Mouse (Mus musculus): Measurements from ENCODE around the gene Gxylt1. TPM values are rescaled to one million over a fixed set of nuclear protein-coding genes. Genes with fewer than 3 reads are reported as not detected.
"Not testable (repeated sequence)": the region's sequence is repeated elsewhere in the genome, so short reads cannot be mapped to it uniquely, and the experiment has no call there.

The Gxylt1 gene
- total RNA-seq, 2 experiments from 2014 or later, result 8.9 to 10.8 TPM

- TF ChIP-seq CTCF (conservative IDR thresholded peaks at IDR 0.05), result no peak
- H3K4me3 ChIP-seq, result no peak overlapping the region
- no peak for DNase-seq (ENCODE audit: low spot score in 2 of 2)
Observed at GRCm38 (mm10) chr15:93255295-93255694, 19.7 kb downstream of the Gxylt1 start.

GRCm38 (mm10) chr15:93253172-93253571 is 21.8 kb downstream of the Gxylt1 start:
- H3K27ac ChIP-seq, result no peak overlapping the region
- no peak overlapping the region for H3K4me3 ChIP-seq
- no peak for DNase-seq (ENCODE audit: low spot score in 2 of 2)
- no peak for TF ChIP-seq CTCF (conservative IDR thresholded peaks at IDR 0.05)

More at GRCm38 (mm10) chr15:93255295-93255694, 19.7 kb downstream of the Gxylt1 start:
- H3K27ac ChIP-seq, result no peak overlapping the region

DNA sequence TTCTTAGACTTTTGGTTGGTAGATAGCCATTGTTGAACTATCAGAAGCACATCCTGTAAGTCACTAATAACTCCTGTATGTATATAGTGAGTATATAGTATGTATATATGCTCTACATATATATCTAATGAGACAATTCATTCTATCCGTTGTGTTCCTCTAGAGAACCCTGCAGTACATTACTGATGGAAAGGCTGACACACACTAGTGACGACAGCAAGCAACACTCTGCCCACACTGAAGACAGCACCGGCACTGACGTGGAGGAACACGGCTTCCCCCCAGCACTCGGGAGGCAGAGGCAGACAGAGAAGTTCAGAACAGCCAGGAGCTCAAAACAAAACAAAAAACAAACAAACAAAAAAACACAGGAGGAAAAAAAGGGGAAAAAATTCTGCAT is 22.6 kb downstream of the Gxylt1 start:
- no peak for DNase-seq (ENCODE audit: low spot score in 2 of 2)
- H3K4me3 ChIP-seq, result no peak overlapping the region
- no peak for TF ChIP-seq CTCF (conservative IDR thresholded peaks at IDR 0.05)
- 0 out of 2 replicates have a peak overlapping the region, but pooled peaks have one; percentile 40 for H3K27ac ChIP-seq

GRCm38 (mm10) chr15:93251553-93252250 is 23.3 kb downstream of the Gxylt1 start:
- Histone ChIP-seq H3K27ac (0 out of 2 replicates have a peak overlapping the region, but pooled peaks have one; percentile 40), H3K4me3 (no peak overlapping the region)
- peak in 1 of 2 experiments; percentile 37 for DNase-seq (ENCODE audit: low spot score in 2 of 2)
- TF ChIP-seq CTCF (conservative IDR thresholded peaks at IDR 0.05), result peak; percentile 71

DNA sequence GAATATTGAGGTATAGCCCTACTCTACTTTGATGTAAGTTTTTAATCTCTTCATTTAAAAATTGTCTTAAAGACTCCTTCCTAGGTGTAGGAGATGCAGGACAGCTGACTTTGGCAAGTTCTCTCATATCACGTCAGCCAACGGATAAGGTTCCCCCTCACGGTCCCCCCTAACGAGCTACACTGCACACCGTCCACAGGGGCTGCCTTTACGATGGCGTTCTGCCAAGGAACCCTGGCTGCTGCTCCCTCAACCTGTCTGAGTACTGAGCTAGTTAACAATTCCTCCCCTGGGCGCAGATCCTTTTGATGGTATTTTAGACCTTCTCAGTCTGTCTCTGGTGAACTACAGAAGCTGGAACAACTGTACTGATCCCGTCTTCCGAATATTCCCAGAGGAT is 31.8 kb downstream of the Gxylt1 start:
- no peak for TF ChIP-seq CTCF (conservative IDR thresholded peaks at IDR 0.05)
- no peak for DNase-seq (ENCODE audit: low spot score in 2 of 2)
- Histone ChIP-seq H3K27ac (no peak overlapping the region), H3K4me3 (no peak overlapping the region)

DNA sequence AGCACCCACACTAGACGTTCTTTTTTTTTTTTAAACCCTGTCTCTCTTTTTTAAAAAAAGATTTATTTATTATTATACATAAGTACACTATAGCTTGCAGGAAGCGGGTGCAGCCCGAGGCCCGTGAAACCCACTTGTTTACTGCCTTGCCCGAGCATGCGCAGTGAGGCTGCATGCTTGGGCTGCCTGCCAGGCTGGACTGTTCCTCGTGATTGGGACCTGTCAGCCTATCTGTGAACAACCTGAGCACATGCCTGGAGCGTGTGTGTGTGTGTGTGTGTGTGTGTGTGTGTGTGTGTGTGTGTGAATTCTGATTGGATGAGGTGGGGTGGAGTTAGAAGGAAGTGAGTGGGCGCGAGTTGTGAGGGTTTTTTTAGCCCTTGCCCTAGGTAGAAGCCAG is 38.5 kb downstream of the Gxylt1 start:
- not testable (repeated sequence) for H3K4me3 ChIP-seq; DNase-seq (ENCODE audit: low spot score in 2 of 2); H3K27ac ChIP-seq

DNA sequence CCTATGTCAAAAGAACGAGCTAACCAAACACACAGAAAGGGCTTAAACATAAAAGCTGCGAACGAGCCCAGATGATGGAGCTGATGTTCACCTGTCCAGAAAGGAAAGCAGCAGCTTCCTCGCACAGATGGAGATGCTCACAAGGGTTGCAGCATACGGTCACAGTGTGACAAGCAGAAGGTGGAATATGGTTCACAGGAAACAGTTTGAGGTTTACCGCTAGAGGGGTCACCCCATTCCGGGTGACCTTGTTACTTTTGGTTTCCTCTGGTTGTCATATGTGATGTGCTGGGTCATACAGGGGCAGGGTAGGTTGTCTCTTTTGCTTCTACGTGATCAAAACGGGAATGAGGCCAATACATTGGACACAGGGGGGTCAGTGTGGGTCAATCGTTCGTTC is 46.0 kb downstream of the Gxylt1 start:
- TF ChIP-seq CTCF (conservative IDR thresholded peaks at IDR 0.05), result no peak
- Histone ChIP-seq H3K27ac (no peak overlapping the region), H3K4me3 (no peak overlapping the region)
- DNase-seq (ENCODE audit: low spot score in 2 of 2), result no peak

DNA sequence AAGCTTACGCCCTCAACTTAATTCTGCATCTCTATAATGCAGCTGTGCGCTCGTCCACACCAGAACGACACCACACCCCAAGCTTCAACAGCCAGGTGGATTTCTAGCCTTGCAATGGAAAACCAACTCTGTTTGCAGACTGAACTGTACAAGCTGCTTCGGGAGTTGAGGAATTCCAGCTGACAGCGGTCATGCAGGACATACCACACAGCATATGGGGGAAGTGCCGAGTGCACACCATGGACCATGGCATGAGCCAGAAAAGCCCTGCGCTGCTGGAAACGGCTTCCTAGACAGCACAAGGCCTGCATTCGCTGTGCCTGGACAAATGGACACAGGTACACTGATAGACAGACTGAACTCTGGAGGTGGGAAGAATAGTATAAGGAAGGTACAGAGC is 46.6 kb downstream of the Gxylt1 start:
- DNase-seq (ENCODE audit: low spot score in 2 of 2), result no peak
- no peak overlapping the region for H3K4me3 ChIP-seq
- no peak overlapping the region for H3K27ac ChIP-seq
- no peak for TF ChIP-seq CTCF (conservative IDR thresholded peaks at IDR 0.05)

DNA sequence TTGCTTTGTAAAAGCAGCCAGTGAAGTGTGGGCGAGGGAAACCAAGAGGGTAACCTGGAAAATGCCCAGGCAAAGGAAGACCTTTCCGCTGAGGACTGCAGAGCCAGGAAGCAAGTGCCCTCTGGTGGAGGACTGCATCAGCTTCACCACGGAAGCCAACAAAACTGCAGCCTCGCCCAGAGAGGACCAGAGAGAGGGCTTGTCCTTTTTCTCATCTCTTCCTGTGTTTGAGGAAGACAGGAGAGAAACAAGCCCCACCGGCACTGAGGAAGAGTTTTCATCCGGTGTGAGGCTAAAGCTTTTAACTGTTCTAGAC is 47.3 kb downstream of the Gxylt1 start:
- Histone ChIP-seq H3K4me3 (no peak overlapping the region), H3K27ac (no peak overlapping the region)
- peak; percentile 85 for TF ChIP-seq CTCF (conservative IDR thresholded peaks at IDR 0.05)
- DNase-seq (ENCODE audit: low spot score in 2 of 2), result peak in 1 of 2 experiments; percentile 40

GRCm38 (mm10) chr15:93226930-93227763 is 47.8 kb downstream of the Gxylt1 start:
- no peak overlapping the region for H3K4me3 ChIP-seq
- TF ChIP-seq CTCF (conservative IDR thresholded peaks at IDR 0.05), result no peak
- DNase-seq (ENCODE audit: low spot score in 2 of 2), result no peak
- H3K27ac ChIP-seq, result no peak overlapping the region

- TF ChIP-seq CTCF (conservative IDR thresholded peaks at IDR 0.05), result peak; percentile 63
- Histone ChIP-seq H3K4me3 (no peak overlapping the region), H3K27ac (no peak overlapping the region)
- DNase-seq (ENCODE audit: low spot score in 2 of 2), result no peak
Observed at GRCm38 (mm10) chr15:93222475-93222874, 52.5 kb downstream of the Gxylt1 start.

- no peak for TF ChIP-seq CTCF (conservative IDR thresholded peaks at IDR 0.05)
- DNase-seq (ENCODE audit: low spot score in 2 of 2), result no peak
- H3K4me3 ChIP-seq, result no peak overlapping the region
- no peak overlapping the region for H3K27ac ChIP-seq
Observed at GRCm38 (mm10) chr15:93212617-93213016, 62.4 kb downstream of the Gxylt1 start.

DNA sequence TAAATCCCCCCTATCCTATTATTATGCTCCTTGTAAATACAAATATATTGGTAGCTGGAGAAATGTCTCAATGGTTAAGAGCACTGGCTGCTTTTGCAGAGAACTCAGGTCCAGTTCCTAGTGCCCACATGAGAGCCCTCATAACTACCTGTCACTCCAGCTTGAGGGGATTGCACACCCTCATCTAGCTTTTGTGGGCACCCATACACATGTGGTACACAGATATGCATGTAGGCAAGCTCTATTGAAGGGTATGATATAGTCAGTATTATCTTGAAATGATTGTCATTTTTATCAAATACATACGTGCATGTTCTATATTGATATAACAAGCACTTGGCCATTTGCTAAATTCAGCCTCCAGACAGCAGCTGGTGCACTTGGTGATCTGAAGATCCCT is 70.1 kb downstream of the Gxylt1 start:
- Histone ChIP-seq H3K4me3 (no peak overlapping the region), H3K27ac (no peak overlapping the region)
- no peak for TF ChIP-seq CTCF (conservative IDR thresholded peaks at IDR 0.05)
- DNase-seq (ENCODE audit: low spot score in 2 of 2), result no peak

DNA sequence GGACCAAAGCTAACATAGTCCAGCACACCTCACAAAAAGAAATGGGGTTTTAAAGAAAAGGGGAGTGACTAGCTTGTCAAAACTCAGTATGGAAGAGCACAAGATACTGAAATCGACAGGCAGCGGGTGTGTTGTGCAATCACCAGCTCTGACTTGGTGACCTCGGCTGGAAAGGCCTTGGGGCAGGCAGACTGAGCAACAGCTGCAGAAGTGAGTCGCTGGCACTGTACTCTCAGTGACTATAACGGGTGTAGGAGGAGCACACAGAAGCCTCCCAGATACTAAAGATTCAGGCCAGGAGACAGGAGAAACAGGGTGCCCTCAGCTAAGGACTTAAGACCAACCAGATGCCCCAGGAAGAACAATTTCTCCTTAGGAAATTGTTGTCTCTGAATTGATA is 73.0 kb downstream of the Gxylt1 start:
- no peak for TF ChIP-seq CTCF (conservative IDR thresholded peaks at IDR 0.05)
- H3K4me3 ChIP-seq, result no peak overlapping the region
- no peak for DNase-seq (ENCODE audit: low spot score in 2 of 2)
- no peak overlapping the region for H3K27ac ChIP-seq
